Mouse (Mus musculus) myocyte (in vitro differentiated cells): ENCODE data around the gene Gtse1. TPM values are rescaled to one million over a fixed set of nuclear protein-coding genes. Genes with fewer than 3 reads are reported as not detected.

Experiments used
- H3K27me3 ChIP-seq: one replicate; pipeline ENCODE4 v1.6.1; 2011; ENCODE audit not compliant: control insufficient read depth, insufficient read depth, insufficient read length
- H3K36me3 ChIP-seq: one replicate; pipeline ENCODE4 v1.6.1; 2011; ENCODE audit not compliant: control insufficient read depth, insufficient read depth
- H3K4me2 ChIP-seq: one replicate; pipeline ENCODE4 v1.6.1; 2011; ENCODE audit warnings: low read depth, control low read depth
- H3K4me3 ChIP-seq: one replicate; pipeline ENCODE4 v1.5.1; 2011; ENCODE audit warnings: mild to moderate bottlenecking, control low read depth, moderate library complexity
- H3K79me2 ChIP-seq: one replicate; pipeline ENCODE4 v1.6.1; 2011; ENCODE audit not compliant: control insufficient read depth, insufficient read depth
- H3ac ChIP-seq: one replicate; pipeline ENCODE4 v1.6.1; 2011; ENCODE audit not compliant: control insufficient read depth, insufficient read length
- CEBPB ChIP-seq: IDR thresholded peaks from 2 replicates; pipeline ENCODE4 v1.6.1; 2011; ENCODE audit warnings: mild to moderate bottlenecking, moderate library complexity; ENCODE audit not compliant: poor library complexity, insufficient read depth, severe bottlenecking
- E2F4 ChIP-seq: IDR thresholded peaks from one replicate; pipeline ENCODE4 v1.6.1; 2011; ENCODE audit warnings: mild to moderate bottlenecking, control low read depth, moderate library complexity; ENCODE audit not compliant: insufficient read depth
- MAX ChIP-seq: IDR thresholded peaks from one replicate; pipeline ENCODE4 v1.6.1; 2011; ENCODE audit warnings: low read depth, mild to moderate bottlenecking, control low read depth
- MYOD1 ChIP-seq, 3 experiments: IDR thresholded peaks; one replicate each; pipeline ENCODE4 v1.6.1; 2011; ENCODE audit warnings: control low read depth in 2 of 3, low read depth in 2 of 3, mild to moderate bottlenecking in 2 of 3, moderate library complexity in 1 of 3; ENCODE audit not compliant: insufficient read length in 2 of 3, control insufficient read depth in 1 of 3
- MYOG ChIP-seq, 3 experiments: IDR thresholded peaks; one replicate each; pipeline ENCODE4 v1.6.1; 2011; ENCODE audit warnings: control low read depth in 2 of 3, low read depth in 2 of 3, mild to moderate bottlenecking in 2 of 3; ENCODE audit not compliant: insufficient read length in 2 of 3, control insufficient read depth in 1 of 3, insufficient read depth in 1 of 3
- POLR2A ChIP-seq: IDR thresholded peaks from one replicate; pipeline ENCODE4 v1.6.1; 2011; ENCODE audit warnings: low read depth, mild to moderate bottlenecking, control low read depth, moderate library complexity; ENCODE audit not compliant: insufficient read length
- POLR2AphosphoS2 ChIP-seq: IDR thresholded peaks from one replicate; pipeline ENCODE4 v1.6.1; 2011; ENCODE audit warnings: low read depth, control low read depth; ENCODE audit not compliant: insufficient read length
- REST ChIP-seq: IDR thresholded peaks from one replicate; pipeline ENCODE4 v1.6.1; 2011; ENCODE audit warnings: mild to moderate bottlenecking, control low read depth, moderate library complexity; ENCODE audit not compliant: insufficient read depth, insufficient read length
- SRF ChIP-seq: IDR thresholded peaks from one replicate; pipeline ENCODE4 v1.6.1; 2011; ENCODE audit warnings: low read depth; ENCODE audit not compliant: control insufficient read depth, insufficient read length
- TCF12 ChIP-seq: IDR thresholded peaks from one replicate; pipeline ENCODE4 v1.6.1; 2011; ENCODE audit warnings: mild to moderate bottlenecking, control low read depth; ENCODE audit not compliant: poor library complexity, insufficient read depth, severe bottlenecking
- TCF3 ChIP-seq: IDR thresholded peaks from one replicate; pipeline ENCODE4 v1.6.1; 2011; ENCODE audit warnings: low read depth, control low read depth; ENCODE audit not compliant: insufficient read length
- USF1 ChIP-seq: IDR thresholded peaks from one replicate; pipeline ENCODE4 v1.6.1; 2011; ENCODE audit warnings: low read depth, mild to moderate bottlenecking, control low read depth, moderate library complexity
- polyA plus RNA-seq: library from polyadenylated mRNA; unstranded; fragments of >200 nt; fragmentation: generic; extraction: Trizol; gene quantifications from one replicate; pipeline ENCODE4 v1.2.1, GENCODE M21; 2012; ENCODE audit warnings: missing spikeins

Gene Gtse1
- 18.0 TPM for polyA plus RNA-seq

- H3K79me2 ChIP-seq, result peaks cover 29% of the 10 kb centered on the region
- H3K27me3 ChIP-seq, result peaks cover 22% of the 10 kb centered on the region
- H3K4me3 ChIP-seq, result peak within 1 kb of the TSS; percentile 87
- H3K4me2 ChIP-seq, result peak within 1 kb of the TSS; percentile 99
- H3K36me3 ChIP-seq, result peaks cover 4% of the 10 kb centered on the region
- H3ac ChIP-seq, result peak within 1 kb of the TSS; percentile 6
- TF ChIP-seq E2F4 (peak; percentile 97), POLR2A (peak; percentile 60), TCF12 (no peak), SRF (no peak), REST (no peak), MYOD1 (IDR thresholded peaks at IDR 0.05; ENCODE audit: control insufficient read depth in 1 of 3, insufficient read length in 2 of 3, low read depth in 2 of 3) (no peak), CEBPB (no peak), MYOG (IDR thresholded peaks at IDR 0.05; ENCODE audit: control insufficient read depth in 1 of 3, insufficient read depth in 1 of 3, insufficient read length in 2 of 3, low read depth in 2 of 3) (no peak), TCF3 (no peak), MAX (no peak), POLR2AphosphoS2 (peak; percentile 63), USF1 (peak; percentile 10)
These were observed at the start of gene Gtse1 for GRCm38 (mm10) chr15:85859490-85860031. Gene Gtse1, plus strand, starts transcription at chr15:85859745.

- H3ac ChIP-seq, result peak overlapping the region; percentile 33
These were observed 49.1 kb upstream of the Gtse1 start for GRCm38 (mm10) chr15:85810462-85810805.

GRCm38 (mm10) chr15:85810806-85811521 lies 48.6 kb upstream of the Gtse1 start:
- no peaks in the 10 kb centered on the region for H3K79me2 ChIP-seq
- no peaks in the 10 kb centered on the region for H3K36me3 ChIP-seq
- peak in 1 of 3 experiments; percentile 78 for TF ChIP-seq MYOD1 (IDR thresholded peaks at IDR 0.05; ENCODE audit: control insufficient read depth in 1 of 3, insufficient read length in 2 of 3, low read depth in 2 of 3)
- TF ChIP-seq REST, result no peak
- peak; percentile 66 for TF ChIP-seq SRF
- TF ChIP-seq MYOG (IDR thresholded peaks at IDR 0.05; ENCODE audit: control insufficient read depth in 1 of 3, insufficient read depth in 1 of 3, insufficient read length in 2 of 3, low read depth in 2 of 3), result peak; percentile 16 to 59 (median 29)
- peak overlapping the region; percentile 49 for H3K4me3 ChIP-seq
- H3ac ChIP-seq, result peak overlapping the region; percentile 33
- H3K4me2 ChIP-seq, result peak overlapping the region; percentile 81
- H3K27me3 ChIP-seq, result peaks cover 21% of the 10 kb centered on the region

More at GRCm38 (mm10) chr15:85810462-85810805, 49.1 kb upstream of the Gtse1 start:
- Histone ChIP-seq H3K4me2 (peak overlapping the region; percentile 81), H3K27me3 (peaks cover 16% of the 10 kb centered on the region), H3K4me3 (peak overlapping the region; percentile 49), H3K79me2 (no peaks in the 10 kb centered on the region), H3K36me3 (no peaks in the 10 kb centered on the region)
- no peak for TF ChIP-seq POLR2AphosphoS2
- TF ChIP-seq CEBPB, result no peak
- no peak for TF ChIP-seq SRF
- TF ChIP-seq MAX, result no peak
- no peak for TF ChIP-seq MYOD1 (IDR thresholded peaks at IDR 0.05; ENCODE audit: control insufficient read depth in 1 of 3, insufficient read length in 2 of 3, low read depth in 2 of 3)
- TF ChIP-seq POLR2A, result no peak
- no peak for TF ChIP-seq MYOG (IDR thresholded peaks at IDR 0.05; ENCODE audit: control insufficient read depth in 1 of 3, insufficient read depth in 1 of 3, insufficient read length in 2 of 3, low read depth in 2 of 3)
- no peak for TF ChIP-seq E2F4
- no peak for TF ChIP-seq TCF3
- no peak for TF ChIP-seq TCF12
- TF ChIP-seq USF1, result no peak
- TF ChIP-seq REST, result no peak

GRCm38 (mm10) chr15:85811535-85812277 lies 47.8 kb upstream of the Gtse1 start, which contains the start of gene Cdpf1:
Gene Cdpf1, minus strand, starts transcription at chr15:85811697.
- Histone ChIP-seq H3ac (peak within 1 kb of the TSS; percentile 33), H3K4me3 (peak within 1 kb of the TSS; percentile 49), H3K36me3 (no peaks in the 10 kb centered on the region), H3K4me2 (peak within 1 kb of the TSS; percentile 81), H3K27me3 (peaks cover 29% of the 10 kb centered on the region), H3K79me2 (no peaks in the 10 kb centered on the region)
- no peak for TF ChIP-seq TCF12
- TF ChIP-seq USF1, result no peak
- 0 out of 2 replicates have a peak, but pooled peaks have one; percentile 13 for TF ChIP-seq CEBPB
- TF ChIP-seq POLR2AphosphoS2, result peak; percentile 96
- no peak for TF ChIP-seq E2F4
- no peak for TF ChIP-seq MAX
- TF ChIP-seq POLR2A, result peak; percentile 93
- no peak for TF ChIP-seq TCF3
- no peak for TF ChIP-seq MYOG (IDR thresholded peaks at IDR 0.05; ENCODE audit: control insufficient read depth in 1 of 3, insufficient read depth in 1 of 3, insufficient read length in 2 of 3, low read depth in 2 of 3)
- no peak for TF ChIP-seq SRF
- no peak for TF ChIP-seq MYOD1 (IDR thresholded peaks at IDR 0.05; ENCODE audit: control insufficient read depth in 1 of 3, insufficient read length in 2 of 3, low read depth in 2 of 3)
- TF ChIP-seq REST, result no peak
